Mouse (Mus musculus): ENCODE results near the gene Tmem132b. TPM values are rescaled to one million over a fixed set of nuclear protein-coding genes. Genes with fewer than 3 reads are reported as not detected.

Tmem132b gene
- polyA plus RNA-seq, 1 experiment, result 0.06 TPM

DNA sequence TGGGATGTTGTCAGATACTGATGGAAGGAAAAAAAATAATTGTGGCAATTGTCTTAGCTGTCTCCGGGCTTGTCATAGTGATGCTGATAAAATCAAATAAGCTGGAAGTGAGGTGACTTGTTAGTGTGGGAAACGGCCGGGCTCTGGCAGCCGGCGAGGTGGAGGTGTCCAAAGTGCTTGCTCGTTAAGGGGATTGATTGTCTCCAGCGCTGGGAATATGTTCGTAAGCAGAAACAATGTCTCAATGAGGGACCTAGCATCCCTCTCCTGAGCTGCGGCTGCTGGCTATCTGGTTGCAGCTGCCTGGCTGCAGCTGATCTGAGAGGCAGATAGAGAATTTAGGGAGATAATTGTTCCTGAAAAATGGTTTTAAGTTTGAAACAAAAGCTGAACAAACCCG is 161.0 kb downstream of the Tmem132b start:
- Histone ChIP-seq H3K4me1 (ENCODE audit: control insufficient read depth, insufficient read depth, insufficient read length, low read length) (no peaks in the 10 kb centered on the region), H3K36me3 (ENCODE audit: control insufficient read depth, insufficient read depth, low read length) (no peaks in the 10 kb centered on the region), H3K27me3 (ENCODE audit: control insufficient read depth, insufficient read depth, low read length) (no peaks in the 10 kb centered on the region), H3K4me3 (ENCODE audit: low read depth, low read length) (no peak overlapping the region), H3K27ac (ENCODE audit: insufficient read depth, low read depth, low read length) (no peak overlapping the region)
- TF ChIP-seq POLR2A (IDR thresholded peaks at IDR 0.05; ENCODE audit: low read depth, low read length) (no peak), CTCF (IDR thresholded peaks at IDR 0.05; ENCODE audit: extremely low read depth, insufficient read length, insufficient replicate concordance, low read depth, low read length) (no peak)
- 66% methylated on average over 10 of the region's 10 CpGs for WGBS

DNA sequence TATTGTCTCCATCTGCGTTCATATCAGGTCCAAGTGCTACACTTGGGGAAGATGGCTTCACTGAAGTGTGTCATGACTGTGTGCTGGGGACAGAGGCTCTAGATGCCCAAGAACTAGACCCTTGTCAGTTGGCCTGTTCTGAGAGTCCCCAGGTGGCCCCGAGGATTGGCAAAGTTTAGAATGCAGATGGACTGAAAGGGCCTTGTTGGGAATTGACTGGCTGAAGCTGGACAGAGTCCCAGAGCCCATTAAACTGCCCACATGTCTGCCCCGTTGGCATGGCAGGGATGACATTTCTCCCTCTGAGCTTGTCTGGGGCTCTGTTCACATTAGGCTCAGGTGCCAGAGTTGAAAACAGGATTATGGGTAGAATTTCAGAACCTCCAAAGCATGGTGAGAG is 167.8 kb downstream of the Tmem132b start:
- Histone ChIP-seq H3K27me3 (ENCODE audit: control insufficient read depth, insufficient read depth, low read length) (no peaks in the 10 kb centered on the region), H3K27ac (ENCODE audit: insufficient read depth, low read depth, low read length) (no peak overlapping the region), H3K36me3 (ENCODE audit: control insufficient read depth, insufficient read depth, low read length) (no peaks in the 10 kb centered on the region), H3K4me1 (ENCODE audit: control insufficient read depth, insufficient read depth, insufficient read length, low read length) (no peaks in the 10 kb centered on the region), H3K4me3 (ENCODE audit: low read depth, low read length) (no peak overlapping the region)
- TF ChIP-seq CTCF (IDR thresholded peaks at IDR 0.05; ENCODE audit: extremely low read depth, insufficient read length, insufficient replicate concordance, low read depth, low read length) (no peak), POLR2A (IDR thresholded peaks at IDR 0.05; ENCODE audit: low read depth, low read length) (no peak)
- WGBS, result 66% methylated on average over 3 of the region's 3 CpGs

DNA sequence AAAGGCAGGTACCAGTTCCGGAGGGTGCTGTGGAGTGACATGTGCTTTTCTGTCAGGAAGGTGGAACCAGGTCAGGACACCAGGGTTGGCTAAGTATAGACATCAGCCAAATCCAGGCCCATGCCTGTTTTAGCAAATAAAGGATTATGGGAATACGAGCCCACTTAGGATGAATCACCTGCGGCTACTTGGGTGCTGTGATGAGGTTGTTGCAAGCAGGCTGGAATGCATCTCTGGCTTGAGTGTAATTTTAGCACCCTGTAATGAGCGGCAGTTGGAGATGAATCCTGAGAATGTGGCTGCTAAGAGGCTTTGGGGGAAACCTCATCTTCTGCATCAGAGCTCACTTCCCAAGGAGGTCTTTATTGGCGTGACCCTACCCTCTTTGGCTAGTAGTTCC is 168.7 kb downstream of the Tmem132b start:
- no peaks in the 10 kb centered on the region for H3K27me3 ChIP-seq (ENCODE audit: control insufficient read depth, insufficient read depth, low read length)
- no peaks in the 10 kb centered on the region for H3K36me3 ChIP-seq (ENCODE audit: control insufficient read depth, insufficient read depth, low read length)
- H3K4me3 ChIP-seq (ENCODE audit: low read depth, low read length), result no peak overlapping the region
- H3K27ac ChIP-seq (ENCODE audit: insufficient read depth, low read depth, low read length), result no peak overlapping the region
- TF ChIP-seq POLR2A (IDR thresholded peaks at IDR 0.05; ENCODE audit: low read depth, low read length), result no peak
- TF ChIP-seq CTCF (IDR thresholded peaks at IDR 0.05; ENCODE audit: extremely low read depth, insufficient read length, insufficient replicate concordance, low read depth, low read length), result no peak
- WGBS, result 86% methylated on average over 5 of the region's 5 CpGs
- no peaks in the 10 kb centered on the region for H3K4me1 ChIP-seq (ENCODE audit: control insufficient read depth, insufficient read depth, insufficient read length, low read length)

GRCm38 (mm10) chr5:125705379-125705778 is 173.8 kb downstream of the Tmem132b start:
- H3K27ac ChIP-seq (ENCODE audit: insufficient read depth, low read depth, low read length), result no peak overlapping the region
- no peaks in the 10 kb centered on the region for H3K36me3 ChIP-seq (ENCODE audit: control insufficient read depth, insufficient read depth, low read length)
- no peaks in the 10 kb centered on the region for H3K4me1 ChIP-seq (ENCODE audit: control insufficient read depth, insufficient read depth, insufficient read length, low read length)
- TF ChIP-seq POLR2A (IDR thresholded peaks at IDR 0.05; ENCODE audit: low read depth, low read length) (no peak), CTCF (IDR thresholded peaks at IDR 0.05; ENCODE audit: extremely low read depth, insufficient read length, insufficient replicate concordance, low read depth, low read length) (no peak)
- WGBS, result 75% methylated on average over 8 of the region's 8 CpGs
- no peak overlapping the region for H3K4me3 ChIP-seq (ENCODE audit: low read depth, low read length)
- H3K27me3 ChIP-seq (ENCODE audit: control insufficient read depth, insufficient read depth, low read length), result no peaks in the 10 kb centered on the region

DNA sequence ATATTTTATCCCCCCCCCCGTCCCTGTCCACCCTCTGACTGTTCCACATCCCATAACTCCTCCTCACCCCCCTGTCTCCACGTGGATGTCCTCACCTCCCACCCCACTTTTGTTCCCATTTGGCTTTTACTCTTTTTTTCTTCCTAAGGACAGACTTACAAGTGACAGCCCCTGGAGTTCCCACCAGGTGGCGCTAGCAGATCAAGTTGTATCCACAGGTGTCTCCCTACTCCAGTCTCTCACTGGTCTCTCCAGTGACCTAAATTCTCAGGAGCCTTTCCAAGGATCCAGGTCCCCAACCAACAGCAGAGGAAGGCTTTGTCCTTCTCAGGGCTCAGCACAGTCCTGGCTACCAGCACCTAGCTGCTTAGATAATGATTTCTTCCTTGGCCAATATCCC is 177.6 kb downstream of the Tmem132b start:
- H3K4me3 ChIP-seq (ENCODE audit: low read depth, low read length), result no peak overlapping the region
- H3K27me3 ChIP-seq (ENCODE audit: control insufficient read depth, insufficient read depth, low read length), result no peaks in the 10 kb centered on the region
- H3K4me1 ChIP-seq (ENCODE audit: control insufficient read depth, insufficient read depth, insufficient read length, low read length), result no peaks in the 10 kb centered on the region
- WGBS, result 8% methylated on average over 3 of the region's 3 CpGs
- TF ChIP-seq POLR2A (IDR thresholded peaks at IDR 0.05; ENCODE audit: low read depth, low read length), result no peak
- TF ChIP-seq CTCF (IDR thresholded peaks at IDR 0.05; ENCODE audit: extremely low read depth, insufficient read length, insufficient replicate concordance, low read depth, low read length), result peak; percentile 8; the same call in 1 of the 2 replicates
- H3K36me3 ChIP-seq (ENCODE audit: control insufficient read depth, insufficient read depth, low read length), result no peaks in the 10 kb centered on the region
- H3K27ac ChIP-seq (ENCODE audit: insufficient read depth, low read depth, low read length), result no peak overlapping the region

- Histone ChIP-seq H3K4me3 (ENCODE audit: low read depth, low read length) (no peak overlapping the region), H3K36me3 (ENCODE audit: control insufficient read depth, insufficient read depth, low read length) (no peaks in the 10 kb centered on the region), H3K27ac (ENCODE audit: insufficient read depth, low read depth, low read length) (no peak overlapping the region), H3K27me3 (ENCODE audit: control insufficient read depth, insufficient read depth, low read length) (no peaks in the 10 kb centered on the region), H3K4me1 (ENCODE audit: control insufficient read depth, insufficient read depth, insufficient read length, low read length) (no peaks in the 10 kb centered on the region)
- 85% methylated on average over 7 of the region's 7 CpGs for WGBS
- TF ChIP-seq CTCF (IDR thresholded peaks at IDR 0.05; ENCODE audit: extremely low read depth, insufficient read length, insufficient replicate concordance, low read depth, low read length) (no peak), POLR2A (IDR thresholded peaks at IDR 0.05; ENCODE audit: low read depth, low read length) (no peak)
Observed at GRCm38 (mm10) chr5:125726815-125727214, 195.2 kb downstream of the Tmem132b start.

DNA sequence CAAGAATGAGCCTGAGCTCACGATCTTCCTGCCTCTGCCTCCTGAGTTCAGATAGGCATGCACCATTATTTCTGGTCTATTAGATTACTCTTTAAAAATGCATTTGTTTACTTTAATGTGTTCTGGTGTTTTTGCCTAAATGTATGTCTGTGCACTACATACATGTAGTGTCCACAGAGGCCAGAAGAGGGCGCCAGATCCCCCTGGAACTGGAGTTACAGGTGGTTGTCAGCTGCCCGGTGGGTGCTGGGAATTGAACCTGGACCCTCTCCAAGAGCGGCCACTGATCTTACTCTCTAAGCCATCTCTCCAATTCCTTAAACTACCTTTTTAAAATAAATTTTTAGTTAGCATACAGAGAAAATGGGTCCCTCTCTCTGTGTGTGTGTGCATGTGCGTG is 195.9 kb downstream of the Tmem132b start:
- H3K36me3 ChIP-seq (ENCODE audit: control insufficient read depth, insufficient read depth, low read length), result no peaks in the 10 kb centered on the region
- no peak overlapping the region for H3K4me3 ChIP-seq (ENCODE audit: low read depth, low read length)
- no peaks in the 10 kb centered on the region for H3K27me3 ChIP-seq (ENCODE audit: control insufficient read depth, insufficient read depth, low read length)
- H3K27ac ChIP-seq (ENCODE audit: insufficient read depth, low read depth, low read length), result no peak overlapping the region
- 78% methylated on average over 5 of the region's 5 CpGs for WGBS
- TF ChIP-seq POLR2A (IDR thresholded peaks at IDR 0.05; ENCODE audit: low read depth, low read length) (no peak), CTCF (IDR thresholded peaks at IDR 0.05; ENCODE audit: extremely low read depth, insufficient read length, insufficient replicate concordance, low read depth, low read length) (no peak)
- H3K4me1 ChIP-seq (ENCODE audit: control insufficient read depth, insufficient read depth, insufficient read length, low read length), result no peaks in the 10 kb centered on the region

- H3K27ac ChIP-seq (ENCODE audit: insufficient read depth, low read depth, low read length), result no peak overlapping the region
- TF ChIP-seq CTCF (IDR thresholded peaks at IDR 0.05; ENCODE audit: extremely low read depth, insufficient read length, insufficient replicate concordance, low read depth, low read length) (no peak), POLR2A (IDR thresholded peaks at IDR 0.05; ENCODE audit: low read depth, low read length) (no peak)
- no peak overlapping the region for H3K4me3 ChIP-seq (ENCODE audit: low read depth, low read length)
- no peaks in the 10 kb centered on the region for H3K4me1 ChIP-seq (ENCODE audit: control insufficient read depth, insufficient read depth, insufficient read length, low read length)
- H3K36me3 ChIP-seq (ENCODE audit: control insufficient read depth, insufficient read depth, low read length), result no peaks in the 10 kb centered on the region
- WGBS, result 81% methylated on average over 9 of the region's 9 CpGs
- H3K27me3 ChIP-seq (ENCODE audit: control insufficient read depth, insufficient read depth, low read length), result no peaks in the 10 kb centered on the region
Observed at GRCm38 (mm10) chr5:125727936-125728335, 196.4 kb downstream of the Tmem132b start.
